Mouse (Mus musculus): ENCODE data around the gene Fam221a. TPM values are rescaled to one million over a fixed set of nuclear protein-coding genes. Genes with fewer than 3 reads are reported as not detected.
A peak's percentile ranks its signal among the peaks of the same experiment; 100 is the strongest.
"Not testable (repeated sequence)": the region's sequence is repeated elsewhere in the genome, so short reads cannot be mapped to it uniquely, and the experiment has no call there.

The Fam221a gene
- total RNA-seq, 2 experiments from 2014 or later: 1.7 to 2.0 TPM

DNA sequence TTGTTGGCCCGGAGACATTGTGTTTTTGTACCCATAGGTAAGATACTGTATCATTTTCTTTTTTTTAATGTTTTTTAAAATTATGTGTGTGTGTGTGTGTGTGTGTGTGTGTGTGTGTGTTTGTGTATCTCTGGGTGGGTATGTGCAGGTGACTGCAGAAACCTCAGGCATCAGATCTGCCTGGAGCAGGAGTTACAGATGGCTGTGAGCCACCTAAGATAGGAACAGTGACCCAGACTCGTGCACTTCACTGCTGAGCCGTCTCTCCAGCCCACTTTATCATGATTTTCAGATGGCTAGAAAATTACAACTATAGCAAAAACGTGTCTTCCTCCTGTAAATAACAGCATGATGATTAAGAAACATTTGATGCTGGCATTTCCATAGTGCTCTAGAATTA is 5.2 kb downstream of the Fam221a start:
- intact Hi-C loops (cut with DNase I): no loop called here
- DNase-seq: no peak

DNA sequence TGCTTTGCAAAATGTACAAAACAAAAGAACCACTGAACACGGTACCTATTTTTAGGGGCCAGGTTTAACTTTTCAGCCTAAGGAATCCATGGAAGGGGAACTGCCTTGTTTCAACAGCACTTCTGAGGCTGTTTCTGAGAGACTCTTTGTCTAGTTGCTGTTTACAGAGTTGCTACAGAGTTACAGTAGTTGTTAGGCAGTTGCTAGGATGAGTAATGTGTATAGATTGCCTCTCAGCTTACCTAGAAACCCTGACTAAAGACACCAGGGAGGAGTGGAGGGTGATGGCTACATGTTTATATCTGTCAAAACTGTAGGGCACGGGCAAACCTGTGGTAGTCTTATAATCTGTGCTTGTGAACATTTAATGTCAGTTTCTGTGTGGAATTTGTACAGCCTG is 6.4 kb downstream of the Fam221a start:
- intact Hi-C loops (cut with DNase I): no loop called here
- DNase-seq: no peak

DNA sequence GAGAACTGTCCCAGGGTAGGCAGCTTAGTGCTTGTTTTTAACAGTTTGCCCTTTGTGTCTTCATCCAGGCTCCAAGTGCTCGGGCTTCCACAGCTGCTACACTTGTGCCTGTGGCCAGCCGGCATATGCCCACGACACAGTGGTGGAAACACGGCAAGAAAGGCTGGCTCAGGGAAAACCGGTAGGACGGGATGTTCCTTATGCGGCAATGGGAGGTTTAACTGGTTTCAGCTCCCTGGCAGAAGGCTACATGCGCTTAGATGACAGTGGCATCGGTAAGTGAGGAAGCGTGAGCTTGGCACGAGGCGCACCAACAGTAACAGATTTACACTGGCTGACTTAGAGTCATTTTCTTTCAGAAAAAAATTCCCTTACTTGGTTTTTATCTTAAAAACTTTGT is 10.8 kb downstream of the Fam221a start:
- intact Hi-C loops (cut with DNase I): no loop called here
- no peak for DNase-seq

DNA sequence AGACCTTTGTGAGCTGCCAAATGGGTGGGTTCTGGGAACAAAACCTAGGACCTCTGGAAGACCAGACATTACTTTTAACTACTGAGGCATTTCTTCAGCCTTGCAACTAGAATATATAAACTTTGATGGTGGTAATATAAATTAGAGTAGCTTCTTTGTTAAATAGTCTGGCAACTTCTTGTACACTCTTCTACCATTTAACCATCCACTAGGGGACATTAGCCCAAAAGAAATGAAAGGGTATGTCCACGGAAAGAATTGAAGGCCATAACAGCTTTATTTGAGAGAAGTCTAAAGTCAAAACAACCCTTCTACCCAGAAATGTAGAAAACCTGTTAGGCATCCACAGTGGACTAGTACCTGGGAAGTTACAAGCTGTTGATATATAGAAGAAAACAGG is 26.7 kb downstream of the Fam221a start:
- intact Hi-C loops (cut with DNase I): no loop called here
- DNase-seq: no peak

DNA sequence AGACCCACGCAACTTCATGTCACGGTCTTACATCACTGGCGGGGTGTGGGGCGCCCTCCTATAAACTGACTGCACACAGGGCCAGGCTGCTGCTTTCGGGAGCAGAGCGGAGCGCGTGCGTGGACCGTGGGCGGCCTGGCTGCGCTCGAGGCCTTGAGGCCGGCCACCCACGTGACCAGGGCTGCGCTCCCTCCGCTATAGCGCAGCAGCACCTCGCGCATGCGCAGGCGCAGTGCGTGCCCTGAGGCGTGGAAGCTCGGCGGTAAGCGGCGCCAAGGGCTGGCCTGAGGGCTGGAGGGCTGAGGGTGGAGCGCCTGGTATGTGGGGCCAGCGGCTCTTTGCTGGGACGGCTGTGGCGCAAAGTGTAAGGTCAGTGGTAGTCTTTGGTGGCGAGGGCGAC is 27.8 kb downstream of the Fam221a start, which contains the start of gene Stk31:
Gene Stk31, plus strand, starts transcription at position 289 of the 400 bp plus-strand sequence.
- intact Hi-C loops (cut with DNase I): loop anchor here (5.0 kb wide), 1 partner anchor 338 kb away; no protein-coding TSS in a partner anchor
- peak; percentile 20 to 33 for DNase-seq

DNA sequence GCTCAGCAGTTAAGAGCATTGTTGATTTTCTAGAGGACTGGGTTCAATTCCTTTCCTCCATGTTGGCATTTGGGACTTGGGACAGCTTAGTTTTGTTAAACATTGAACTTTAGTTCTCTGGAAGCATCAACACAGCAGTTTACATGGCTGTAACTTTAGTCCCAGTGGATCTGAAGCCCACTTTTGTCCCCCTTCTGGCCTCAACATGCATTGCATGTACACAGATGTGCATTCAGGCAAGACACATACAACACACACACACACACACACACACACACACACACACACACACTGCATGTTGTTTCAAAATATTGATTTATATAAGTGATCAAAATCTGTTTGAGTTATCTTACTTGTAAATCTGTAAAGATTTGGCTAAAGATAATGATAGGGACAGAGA is 29.9 kb downstream of the Fam221a start:
- DNase-seq: peak; percentile 20 to 53
- intact Hi-C loops (cut with DNase I): loop anchor here (5.0 kb wide), 1 partner anchor 340 kb away; no protein-coding TSS in a partner anchor

DNA sequence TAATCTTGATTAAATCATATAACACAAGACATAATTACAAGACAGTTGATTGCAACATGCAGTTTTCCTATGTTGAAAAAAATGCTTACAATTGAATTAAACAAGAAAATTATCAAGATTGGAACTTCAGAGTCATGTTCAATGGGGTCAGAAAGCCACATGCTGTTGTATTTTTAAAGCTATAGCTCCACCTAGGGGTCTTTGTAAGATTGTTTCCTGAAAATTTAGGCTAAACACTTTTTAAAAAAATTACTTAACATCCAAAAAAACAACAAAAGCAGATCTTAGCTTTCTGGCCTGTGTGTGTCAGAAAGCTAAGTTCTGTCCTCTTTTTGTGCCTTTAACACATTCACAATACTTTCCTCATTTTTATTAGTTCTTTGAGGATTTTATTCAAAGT is 30.8 kb downstream of the Fam221a start:
- peak in 1 of 2 experiments; percentile 9 for DNase-seq
- intact Hi-C loops (cut with DNase I): loop anchor here (1.0 to 5.0 kb wide), 3 partner anchors 129 to 341 kb away; no protein-coding TSS in a partner anchor

DNA sequence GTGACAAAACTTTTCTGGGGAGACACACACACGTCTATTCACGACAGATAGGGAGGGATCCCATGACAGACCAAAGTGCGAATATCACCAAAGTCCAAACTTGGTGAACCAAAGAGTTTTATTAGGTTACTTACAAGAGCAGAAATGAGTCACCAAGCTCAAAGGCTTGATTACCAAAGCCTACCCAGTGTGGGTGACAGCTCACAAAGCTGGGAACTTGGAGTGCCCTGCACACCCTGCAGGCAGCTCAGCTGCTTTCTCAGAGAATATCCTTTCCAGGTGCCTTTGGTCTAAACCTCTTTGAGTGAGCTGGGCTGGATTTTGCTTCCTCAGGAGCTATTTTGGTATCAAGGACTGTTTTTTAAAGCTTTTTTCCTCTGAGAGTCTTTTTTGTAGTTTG is 43.3 kb downstream of the Fam221a start:
- no peak for DNase-seq
- intact Hi-C loops (cut with DNase I): no loop called here

DNA sequence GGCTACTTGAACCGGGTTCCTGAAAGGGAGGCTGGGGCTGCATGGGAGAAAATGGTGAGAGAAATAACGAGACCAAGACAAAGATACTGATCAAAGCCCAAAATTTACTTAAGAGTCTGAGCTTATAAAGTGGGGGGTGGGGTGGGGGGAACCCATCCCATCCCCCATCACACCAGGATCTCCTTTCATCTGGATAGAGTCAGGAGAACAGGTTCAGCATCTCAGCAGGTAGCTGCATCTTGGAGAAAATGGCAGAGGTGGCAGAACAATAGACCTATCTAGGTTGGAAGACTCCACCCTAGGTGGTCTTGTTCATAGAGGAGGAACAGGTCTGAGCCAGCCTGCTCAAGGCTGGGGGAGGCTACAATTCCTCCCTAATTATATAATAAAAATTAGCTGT is 45.4 kb downstream of the Fam221a start:
- DNase-seq; intact Hi-C loops (cut with DNase I): not testable (repeated sequence)

DNA sequence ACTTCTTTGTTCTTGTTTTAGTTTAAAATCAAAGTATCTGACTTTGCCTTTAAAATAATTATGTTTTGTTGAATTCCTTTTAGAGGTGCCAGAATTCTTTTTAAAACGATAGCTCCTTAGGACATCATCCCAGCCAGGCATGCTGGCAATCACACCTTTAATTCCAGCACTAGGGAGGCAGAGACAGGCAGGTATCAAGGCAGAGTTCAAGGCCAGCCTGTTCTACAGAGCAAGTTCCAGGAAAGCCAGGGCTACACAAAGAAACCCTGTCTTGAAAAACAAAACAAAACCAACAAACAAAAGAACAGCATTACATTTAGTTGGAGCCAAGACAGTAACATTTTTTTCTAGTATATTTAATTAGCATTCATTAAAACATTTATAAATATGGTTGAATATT is 48.4 kb downstream of the Fam221a start:
- intact Hi-C loops (cut with DNase I): no loop called here
- DNase-seq: no peak

DNA sequence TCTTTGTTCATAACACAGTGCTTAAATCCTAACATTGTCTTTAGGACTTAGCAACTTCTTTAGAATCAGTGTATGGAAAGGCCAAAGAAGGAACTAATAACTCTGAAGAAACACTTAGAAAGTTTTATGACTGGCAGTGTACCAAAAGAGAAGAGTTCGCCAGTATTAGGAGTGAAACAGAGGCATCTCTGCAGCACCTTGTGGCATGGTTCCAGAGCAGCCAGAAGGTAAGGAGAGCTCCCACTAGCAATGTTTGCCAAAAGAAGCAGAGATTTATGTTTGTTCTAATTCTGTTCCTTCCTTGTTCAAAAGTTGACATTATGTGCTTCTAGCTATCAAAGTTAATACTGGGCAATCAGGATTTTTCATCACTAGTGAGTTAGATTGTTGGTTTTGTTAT is 69.8 kb downstream of the Fam221a start:
- intact Hi-C loops (cut with DNase I): no loop called here
- DNase-seq: no peak

Other genes with a start within 250 kb of the Fam221a start
- gene Igf2bp3, start 152.8 kb upstream of the Fam221a start, total RNA-seq (2021): 1 to 10 TPM; 4.3 to 4.5 TPM
- gene Tra2a, start 103.7 kb upstream of the Fam221a start, total RNA-seq (2021): 10 to 100 TPM; 28.1 to 36.9 TPM
- gene Ccdc126, start 48.5 kb upstream of the Fam221a start, total RNA-seq (2021): 1 to 10 TPM; 4.4 to 5.4 TPM
- gene Stk31, start 27.9 kb downstream of the Fam221a start, total RNA-seq (2021): under 1 TPM; 0.22 to 0.29 TPM